In the genomic region with DNA sequence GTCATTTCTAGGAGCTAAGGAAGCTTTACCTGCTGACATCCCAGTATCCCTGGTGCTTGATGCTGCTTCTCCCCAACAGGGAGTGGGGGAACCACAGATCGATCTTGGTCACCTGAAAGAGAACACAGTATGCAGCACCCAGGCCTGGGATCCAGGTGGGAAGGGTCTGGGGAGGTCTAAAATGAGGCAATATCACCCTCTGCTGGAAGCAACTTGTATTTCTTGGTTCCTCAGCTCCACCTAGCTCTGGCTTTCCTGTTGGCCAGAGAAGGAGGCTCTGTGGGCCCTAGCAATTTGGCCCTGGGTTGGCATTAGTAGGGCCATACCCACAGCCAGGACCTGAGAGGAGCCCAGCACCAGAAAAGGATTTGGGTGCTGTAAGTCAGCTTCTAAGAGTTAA, we compare ENCODE assay signal across 10 mouse cellular contexts. TPM values are rescaled to one million over a fixed set of nuclear protein-coding genes. Genes with fewer than 3 reads are reported as not detected.
DNase-seq lines count a peak whose midpoint lies in the region; ATAC-seq and TF ChIP-seq lines count a peak whose summit lies in the region.
"Had no signal": no experiment of that assay in that cellular context is flagged by ENCODE, and none has a peak within 500 bp of the region (broad histone marks: within the 10 kb centered on the region; RNA-seq: fewer than 3 reads in every experiment).

No protein-coding gene starts in this region.

- WGBS in heart, postnatal 0 days = 42% methylated on average over 1 of the region's 1 CpGs
- WGBS in olfactory bulb, adult 2 months = 63% methylated on average over 1 of the region's 1 CpGs

- DNase-seq in heart, postnatal 0 days (ENCODE audit: low spot score) = no peak
- no peak for DNase-seq in heart, postnatal 36 days
- peak; percentile 5 for DNase-seq in ovary, postnatal 14 days (ENCODE audit: low spot score)
- DNase-seq in ovary, adult 18-20 months (ENCODE audit: low spot score) = no peak
- DNase-seq in heart, adult 9 months (ENCODE audit: low spot score in 2 of 2) = no peak
- no peak for DNase-seq in spleen, postnatal 4 days (ENCODE audit: low spot score in 2 of 2)

- no peak overlapping the region for H3K4me3 ChIP-seq in heart, postnatal 0 days (ENCODE audit: low read depth, low read length)
- no peak overlapping the region for H3K4me3 ChIP-seq in cortical plate, adult 2 months (ENCODE audit: insufficient read depth, low read length)
- H3K4me3 ChIP-seq in olfactory bulb, adult 2 months (ENCODE audit: insufficient read depth, low read depth, low read length) = no peak overlapping the region
- H3K4me3 ChIP-seq: erythroblast, embryonic 14.5 days; midbrain, embryonic 10.5 days had no signal

- H3K4me2 ChIP-seq in heart, postnatal 0 days (ENCODE audit: low read depth, low read length) = no peak overlapping the region

- intact Hi-C loops in heart, postnatal 36 days (cut with DNase I) = no loop called here

- H3K36me3 ChIP-seq in heart, postnatal 0 days (replicated peaks; ENCODE audit: control insufficient read depth, insufficient read depth, low read length) = no peaks in the 10 kb centered on the region
- H3K36me3 ChIP-seq: midbrain, embryonic 10.5 days had no signal

- no peak for TF ChIP-seq EP300 in heart, postnatal 0 days (IDR thresholded peaks at IDR 0.05; ENCODE audit: low read depth)

- H3K27me3 ChIP-seq in heart, postnatal 0 days (ENCODE audit: control insufficient read depth, insufficient read depth, low read length) = no peaks in the 10 kb centered on the region

- H3K27ac ChIP-seq in heart, postnatal 0 days (ENCODE audit: low read depth) = no peak overlapping the region
- H3K27ac ChIP-seq in cortical plate, adult 2 months (ENCODE audit: insufficient read depth, low read length) = no peak overlapping the region
- no peak overlapping the region for H3K27ac ChIP-seq in olfactory bulb, adult 2 months (ENCODE audit: insufficient read depth, low read depth, low read length)
- H3K27ac ChIP-seq: midbrain, embryonic 10.5 days had no signal

- no peaks in the 10 kb centered on the region for H3K9me3 ChIP-seq in heart, postnatal 0 days (replicated peaks; ENCODE audit: control insufficient read depth, low read length)
- H3K9me3 ChIP-seq: midbrain, embryonic 10.5 days had no signal

- no peak overlapping the region for H3K9ac ChIP-seq in heart, postnatal 0 days (replicated peaks; ENCODE audit: low read depth, low read length)

- no peaks in the 10 kb centered on the region for H3K4me1 ChIP-seq in heart, postnatal 0 days (ENCODE audit: control insufficient read depth, insufficient read depth)
- no peaks in the 10 kb centered on the region for H3K4me1 ChIP-seq in cortical plate, adult 2 months (ENCODE audit: control insufficient read depth, insufficient read depth, low read length)
- peaks cover 2% of the 10 kb centered on the region; the same call in 1 of the 2 replicates for H3K4me1 ChIP-seq in olfactory bulb, adult 2 months (ENCODE audit: control insufficient read depth, insufficient read depth, low read length)
- H3K4me1 ChIP-seq: midbrain, embryonic 10.5 days had no signal

- TF ChIP-seq CTCF in heart, postnatal 0 days (IDR thresholded peaks at IDR 0.05; ENCODE audit: low read depth) = peak; percentile 30; the same call in 1 of the 2 replicates
- TF ChIP-seq CTCF in cortical plate, adult 2 months (IDR thresholded peaks at IDR 0.05; ENCODE audit: extremely low read depth, insufficient read depth, low read length) = peak; percentile 30; the same call in 1 of the 2 replicates
- TF ChIP-seq CTCF in olfactory bulb, adult 2 months (IDR thresholded peaks at IDR 0.05; ENCODE audit: insufficient read depth, low read depth, low read length) = 0 out of 2 replicates have a peak, but pooled peaks have one; percentile 5

- no peak for ATAC-seq in heart, postnatal 0 days (ENCODE audit: insufficient read depth, low read depth)

- TF ChIP-seq POLR2A in cortical plate, adult 2 months (IDR thresholded peaks at IDR 0.05; ENCODE audit: extremely low read depth, insufficient read depth, low read length) = no peak
- no peak for TF ChIP-seq POLR2A in olfactory bulb, adult 2 months (IDR thresholded peaks at IDR 0.05; ENCODE audit: insufficient read depth, low read depth, low read length)

RNA-seq across cellular contexts. Expression of a gene that starts 24.7 kb away (rescaled TPM):
- total RNA-seq in heart, postnatal 0 days (2014; rRNA removed; ENCODE audit: low replicate concordance) = not detected in 2 replicates
- polyA plus RNA-seq in heart, postnatal 0 days (2015; fragmentation: Nextera tagmentation; extraction: Ambion mirVana) = 0.12 and 0.19 TPM in 2 replicates
- total RNA-seq in heart, postnatal 36 days (2021) = not detected
- polyA plus RNA-seq in cortical plate, adult 2 months (2012; rRNA removed) = not detected in 2 replicates
- polyA plus RNA-seq in olfactory bulb, adult 2 months (2012; ENCODE audit: insufficient read depth, insufficient read length, low replicate concordance, missing spikeins) = not detected in 2 replicates
- polyA plus RNA-seq: erythroblast, embryonic 14.5 days; midbrain, embryonic 10.5 days had no signal

RNA-seq across cellular contexts. Expression of a gene that starts 24.9 kb away (rescaled TPM):
- not detected in 2 replicates for total RNA-seq in heart, postnatal 0 days (2014; rRNA removed; ENCODE audit: low replicate concordance)
- 0.27 and 0.41 TPM in 2 replicates for polyA plus RNA-seq in heart, postnatal 0 days (2015; fragmentation: Nextera tagmentation; extraction: Ambion mirVana)
- total RNA-seq in heart, postnatal 36 days (2021) = not detected
- 0.17 and 0.21 TPM in 2 replicates for polyA plus RNA-seq in cortical plate, adult 2 months (2012; rRNA removed)
- polyA plus RNA-seq in olfactory bulb, adult 2 months (2012; ENCODE audit: insufficient read depth, insufficient read length, low replicate concordance, missing spikeins) = not detected in 2 replicates
- polyA plus RNA-seq: erythroblast, embryonic 14.5 days had no signal

RNA-seq across cellular contexts. Expression of a gene that starts 30.0 kb away (rescaled TPM):
- total RNA-seq in heart, postnatal 0 days (2014; rRNA removed; ENCODE audit: low replicate concordance) = 4.4 and 18.7 TPM in 2 replicates
- polyA plus RNA-seq in heart, postnatal 0 days (2015; fragmentation: Nextera tagmentation; extraction: Ambion mirVana) = 2.7 and 2.9 TPM in 2 replicates
- 1 to 10 TPM; 4.5 to 5.2 TPM for total RNA-seq in heart, postnatal 36 days (2021)
- 9.9 and 10.5 TPM in 2 replicates for polyA plus RNA-seq in cortical plate, adult 2 months (2012; rRNA removed)
- polyA plus RNA-seq in olfactory bulb, adult 2 months (2012; ENCODE audit: insufficient read depth, insufficient read length, low replicate concordance, missing spikeins) = not detected in 2 replicates
- polyA plus RNA-seq: erythroblast, embryonic 14.5 days had no signal
